Mouse (Mus musculus) forebrain, embryonic 11.5 days (tissue): Measurements from ENCODE around the gene Meis2. TPM values are rescaled to one million over a fixed set of nuclear protein-coding genes. Genes with fewer than 3 reads are reported as not detected.

ENCODE experiments used
- ATAC-seq: fragments of 200-750 bp; cut with Nextera tagmentation; replicated peaks from 2 replicates; pipeline ENCODE4 v1.8.0; 2017; ENCODE audit warnings: moderate TSS enrichment; ENCODE audit not compliant: low FRiP score
- DNase-seq: peaks from one replicate; pipeline ENCODE4 v3.0.0-alpha.2; 2017; ENCODE audit warnings: low spot score
- H3K27ac ChIP-seq: fragments of 300-500 bp; sonication (generic); 2 replicates; pipeline ENCODE4 v1.5.1; 2014; ENCODE audit warnings: low read depth, low read length
- H3K27me3 ChIP-seq: fragments of 300-500 bp; sonication (generic); 2 replicates; pipeline ENCODE4 v1.6.1; 2014; ENCODE audit warnings: mild to moderate bottlenecking, low read length, mixed read lengths; ENCODE audit not compliant: control insufficient read depth, insufficient read depth
- H3K36me3 ChIP-seq: fragments of 300-500 bp; sonication (generic); 2 replicates; pipeline ENCODE4 v1.6.1; 2014; ENCODE audit warnings: mild to moderate bottlenecking, low read length, moderate library complexity, mixed read lengths; ENCODE audit not compliant: control insufficient read depth, insufficient read depth
- H3K4me1 ChIP-seq: fragments of 300-500 bp; sonication (generic); replicated peaks from 2 replicates; pipeline ENCODE4 v1.6.1; 2014; ENCODE audit warnings: low read length, mixed read lengths; ENCODE audit not compliant: control insufficient read depth, insufficient read depth
- H3K4me2 ChIP-seq: fragments of 300-500 bp; sonication (generic); 2 replicates; pipeline ENCODE4 v1.6.1; 2014; ENCODE audit warnings: low read depth, mild to moderate bottlenecking, low read length, moderate library complexity, mixed read lengths; ENCODE audit not compliant: severe bottlenecking
- H3K4me3 ChIP-seq: fragments of 300-500 bp; sonication (generic); 2 replicates; pipeline ENCODE4 v1.5.1; 2014; ENCODE audit warnings: low read depth, low read length
- H3K9ac ChIP-seq: fragments of 300-500 bp; sonication (generic); 2 replicates; pipeline ENCODE4 v1.6.1; 2014; ENCODE audit warnings: low read length
- H3K9me3 ChIP-seq: fragments of 300-500 bp; sonication (generic); 2 replicates; pipeline ENCODE4 v1.6.1; 2016; ENCODE audit warnings: low read length, mixed read lengths; ENCODE audit not compliant: control insufficient read depth
- WGBS: fragments of 180-500 bp; shearing (Covaris S2); extraction: QIAGEN DNeasy Blood & Tissue Kit; methylation state at CpG from one replicate; pipeline ENCODE4 v1.1.7; 2014; 5-methylcytosine and 5-hydroxymethylcytosine counted together
- polyA plus RNA-seq: library from polyadenylated mRNA; unstranded; fragments of >200 nt; fragmentation: Nextera tagmentation; extraction: Ambion mirVana; gene quantifications from 2 replicates; pipeline ENCODE4 v1.2.1, GENCODE M21; 2014

The Meis2 gene
- polyA plus RNA-seq, 1 experiment from 2014 or later: 77.2 TPM

DNA sequence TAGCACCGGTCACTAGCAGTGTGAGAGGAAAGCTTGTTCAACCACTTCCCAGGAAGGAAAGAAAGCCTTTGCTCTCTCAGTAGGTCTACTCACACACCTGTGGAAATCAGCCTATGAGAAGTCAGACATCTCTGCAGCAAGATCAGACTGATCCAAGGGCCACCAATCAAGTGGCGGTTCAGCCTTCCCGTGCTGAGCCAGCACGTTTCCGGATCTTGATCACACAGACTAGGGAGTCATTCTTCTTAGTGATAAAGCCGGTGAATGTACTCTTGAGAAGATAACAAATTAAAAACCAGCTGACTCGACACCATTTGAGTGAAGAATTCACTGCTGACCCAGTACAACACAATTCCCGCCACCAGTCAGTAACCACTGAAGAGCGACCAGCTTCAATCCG, 50.1 kb downstream of the Meis2 start:
- Histone ChIP-seq H3K4me2 (no peak overlapping the region), H3K36me3 (no peaks in the 10 kb centered on the region), H3K4me1 (peaks cover 14% of the 10 kb centered on the region), H3K9me3 (no peaks in the 10 kb centered on the region), H3K9ac (no peak overlapping the region), H3K4me3 (no peak overlapping the region), H3K27me3 (no peaks in the 10 kb centered on the region), H3K27ac (no peak overlapping the region)
- WGBS: 76% methylated on average over 10 of the region's 10 CpGs
- DNase-seq: no peak
- ATAC-seq: no peak

DNA sequence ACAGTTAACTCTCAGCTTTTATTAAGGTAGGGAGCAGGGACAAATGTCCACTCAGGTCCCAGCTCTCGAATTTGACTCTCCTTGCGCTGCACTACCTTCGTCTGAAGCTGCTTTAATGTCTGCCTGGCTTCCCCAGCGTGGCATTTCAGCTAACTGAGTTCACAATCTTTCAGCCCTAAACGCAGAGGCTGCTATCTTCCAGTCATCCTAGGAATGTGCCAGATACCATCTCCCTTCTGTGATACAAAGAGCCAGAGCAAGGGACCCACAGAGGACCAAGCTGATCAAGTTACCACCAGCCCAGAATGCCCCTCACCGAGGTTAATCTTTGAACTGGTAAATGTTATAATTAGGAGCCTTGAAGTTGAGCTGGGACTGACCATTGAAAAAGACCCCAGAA, 55.2 kb downstream of the Meis2 start:
- Histone ChIP-seq H3K4me1 (peaks cover 14% of the 10 kb centered on the region), H3K4me3 (no peak overlapping the region), H3K36me3 (no peaks in the 10 kb centered on the region), H3K9me3 (no peaks in the 10 kb centered on the region), H3K9ac (no peak overlapping the region), H3K27me3 (no peaks in the 10 kb centered on the region), H3K27ac (no peak overlapping the region), H3K4me2 (no peak overlapping the region)
- 8% methylated on average over 6 of the region's 6 CpGs for WGBS
- ATAC-seq (no peak), DNase-seq (no peak)

DNA sequence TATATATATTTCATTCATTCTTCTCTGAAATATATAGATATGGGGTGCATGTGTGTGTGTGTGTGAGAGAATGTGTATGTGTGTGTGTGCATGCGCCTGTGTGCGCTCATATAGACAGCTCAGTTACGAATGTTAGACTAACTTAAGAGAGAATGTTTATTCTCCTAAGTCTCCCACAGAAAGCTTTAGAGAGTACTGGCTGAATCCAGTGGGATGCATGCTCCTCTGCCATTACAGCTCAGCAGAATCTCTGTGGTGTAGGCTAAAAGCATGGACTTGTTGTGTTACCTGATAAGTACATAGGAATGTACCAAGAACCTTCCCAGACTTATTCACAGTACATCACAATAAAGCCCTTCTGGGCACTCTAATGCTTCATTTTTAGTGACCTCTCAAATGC, 55.6 kb downstream of the Meis2 start:
- Histone ChIP-seq H3K4me1 (peaks cover 14% of the 10 kb centered on the region), H3K27me3 (no peaks in the 10 kb centered on the region), H3K27ac (no peak overlapping the region), H3K4me2 (no peak overlapping the region), H3K9ac (no peak overlapping the region), H3K36me3 (no peaks in the 10 kb centered on the region), H3K9me3 (no peaks in the 10 kb centered on the region), H3K4me3 (no peak overlapping the region)
- 62% methylated on average over 3 of the region's 3 CpGs for WGBS
- ATAC-seq (no peak), DNase-seq (no peak)

DNA sequence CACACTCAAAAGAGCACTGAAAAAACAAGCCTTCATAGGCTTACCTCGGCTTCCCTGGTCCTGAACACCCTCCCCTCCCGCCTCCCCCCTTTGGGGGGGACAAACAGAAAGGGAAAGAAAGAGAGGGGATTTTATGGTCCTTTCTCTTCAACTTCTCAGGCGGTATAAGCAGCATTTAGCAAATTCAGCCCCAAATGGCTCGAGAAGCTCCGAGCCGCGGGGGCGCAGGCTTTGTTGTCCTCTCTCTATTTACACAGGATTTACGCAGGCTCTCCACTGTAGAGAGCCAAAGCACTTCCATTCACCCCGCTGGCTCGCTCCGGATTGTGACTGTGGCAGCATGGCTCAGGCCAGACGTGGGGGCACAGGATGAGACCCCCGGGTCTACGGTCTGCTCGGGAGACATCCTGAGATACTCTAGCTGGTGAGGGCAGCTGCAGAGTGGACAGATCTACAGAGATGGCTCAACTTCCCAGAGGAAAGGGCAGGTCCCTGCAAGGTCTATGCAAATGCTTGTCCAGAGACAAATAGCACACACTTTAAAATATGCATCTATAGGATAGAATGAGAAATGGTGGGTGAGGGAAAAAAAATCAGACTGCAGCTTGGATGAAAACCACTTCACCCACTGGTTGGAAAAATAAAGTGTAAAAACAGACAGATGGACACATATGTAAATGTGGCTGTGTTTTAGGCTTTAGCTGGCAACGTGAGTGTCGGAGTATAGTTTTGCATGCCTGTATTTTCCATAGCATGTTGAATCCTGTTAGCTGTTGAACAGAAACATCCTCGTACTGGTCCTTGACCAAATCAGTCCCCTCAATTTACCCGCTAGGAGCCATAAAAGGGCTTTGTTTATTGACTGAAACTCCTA, 56.3 kb downstream of the Meis2 start:
- H3K36me3 ChIP-seq: no peaks in the 10 kb centered on the region
- peak overlapping the region; percentile 42 for H3K4me2 ChIP-seq
- peak; percentile 81 for DNase-seq
- WGBS: 3% methylated on average over 20 of the region's 20 CpGs
- H3K27ac ChIP-seq: peak overlapping the region; percentile 77
- H3K4me3 ChIP-seq: peak overlapping the region; percentile 3; the same call in 1 of the 2 replicates
- peak overlapping the region; percentile 45 for H3K9ac ChIP-seq
- no peaks in the 10 kb centered on the region for H3K27me3 ChIP-seq
- H3K4me1 ChIP-seq: peaks cover 14% of the 10 kb centered on the region
- ATAC-seq: peak; percentile 90
- no peaks in the 10 kb centered on the region for H3K9me3 ChIP-seq

DNA sequence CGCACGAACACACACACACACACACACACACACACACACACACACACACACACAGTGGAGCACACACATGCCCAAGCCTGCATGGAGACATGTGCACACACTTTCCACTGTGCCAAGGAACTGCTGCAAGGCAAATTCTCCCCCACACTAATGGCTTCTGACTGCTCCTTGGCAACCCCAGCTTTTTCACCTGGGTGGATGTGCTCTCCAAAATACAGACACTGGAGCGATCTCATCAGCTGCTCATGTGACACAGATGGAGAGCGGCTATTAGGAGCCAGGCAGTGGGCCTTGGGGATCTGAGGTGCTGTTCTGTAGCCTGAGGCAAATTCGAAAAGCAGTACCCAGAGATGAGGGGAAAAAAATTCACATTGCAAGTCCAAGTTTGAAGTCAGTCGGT, 63.3 kb downstream of the Meis2 start:
- DNase-seq (no peak), ATAC-seq (peak; percentile 29; the same call in 1 of the 2 replicates)
- no peak overlapping the region for H3K9ac ChIP-seq
- H3K4me1 ChIP-seq: peaks cover 22% of the 10 kb centered on the region
- H3K4me3 ChIP-seq: no peak overlapping the region
- no peak overlapping the region for H3K27ac ChIP-seq
- 78% methylated on average over 6 of the region's 6 CpGs for whole genome bisulfite sequencing
- H3K27me3 ChIP-seq: no peaks in the 10 kb centered on the region
- no peaks in the 10 kb centered on the region for H3K9me3 ChIP-seq
- H3K36me3 ChIP-seq: no peaks in the 10 kb centered on the region
- H3K4me2 ChIP-seq: no peak overlapping the region

DNA sequence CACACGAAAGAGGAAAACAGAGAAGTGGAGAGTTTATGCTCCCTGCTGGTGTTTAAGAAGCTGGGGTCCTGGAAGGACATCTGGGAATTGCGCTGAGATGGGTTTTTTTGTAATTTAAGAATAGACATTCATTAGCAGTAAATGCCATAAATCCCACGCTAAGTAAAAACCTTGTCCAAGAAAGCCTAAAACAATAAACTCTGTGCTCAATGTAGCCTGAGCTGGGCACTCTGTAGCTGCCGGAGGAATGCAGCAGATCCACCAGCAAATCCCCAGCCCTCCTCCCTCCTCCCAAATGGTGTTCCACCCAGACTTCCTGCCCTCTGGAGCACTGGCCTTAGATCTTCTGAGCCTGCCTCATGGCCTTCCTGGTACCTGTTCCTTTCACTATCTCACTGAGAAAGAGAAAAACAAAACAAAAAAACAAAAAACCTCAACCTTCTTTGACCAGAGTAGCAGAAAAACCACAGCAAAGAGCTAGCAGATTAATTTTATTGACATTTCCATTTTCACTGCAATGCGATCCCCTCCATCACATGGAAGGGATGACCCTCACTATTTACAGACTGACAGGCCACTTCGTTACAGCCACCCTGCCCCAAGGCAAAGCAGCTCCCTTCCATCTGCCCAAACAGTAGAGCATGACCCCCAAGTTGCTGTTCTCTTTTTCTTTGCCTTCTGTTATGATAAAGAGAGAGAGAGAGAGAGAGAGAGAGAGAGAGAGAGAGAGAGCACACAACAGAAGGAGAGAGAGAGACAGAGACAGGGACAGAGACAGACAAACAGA, 64.1 kb downstream of the Meis2 start:
- no peaks in the 10 kb centered on the region for H3K9me3 ChIP-seq
- H3K4me1 ChIP-seq: peaks cover 22% of the 10 kb centered on the region
- DNase-seq: no peak
- no peaks in the 10 kb centered on the region for H3K36me3 ChIP-seq
- H3K4me3 ChIP-seq: no peak overlapping the region
- no peak overlapping the region for H3K27ac ChIP-seq
- H3K9ac ChIP-seq: no peak overlapping the region
- whole genome bisulfite sequencing: 21% methylated on average over 6 of the region's 6 CpGs
- no peak for ATAC-seq
- no peaks in the 10 kb centered on the region for H3K27me3 ChIP-seq
- no peak overlapping the region for H3K4me2 ChIP-seq

DNA sequence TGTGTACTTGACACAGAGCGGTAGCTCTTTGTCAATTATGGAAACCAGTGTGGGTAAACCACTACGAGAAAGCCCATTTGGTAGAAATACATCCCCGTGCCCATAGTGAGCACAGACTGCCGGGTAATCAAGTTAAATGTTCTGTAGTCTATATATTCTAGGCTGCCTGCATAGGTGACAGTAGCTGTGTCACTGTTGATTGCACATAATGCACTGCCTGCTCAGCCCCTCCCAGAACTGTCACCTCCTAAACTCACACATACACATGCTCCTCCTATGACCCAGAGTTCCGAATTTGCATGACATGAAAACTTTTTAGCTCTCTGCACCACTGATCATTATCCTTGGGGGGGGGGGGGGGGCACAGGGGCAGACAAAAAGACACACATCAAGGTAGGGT, 65.1 kb downstream of the Meis2 start:
- 50% methylated on average over 5 of the region's 5 CpGs for WGBS
- Histone ChIP-seq H3K27me3 (no peaks in the 10 kb centered on the region), H3K9ac (no peak overlapping the region), H3K4me3 (no peak overlapping the region), H3K4me2 (no peak overlapping the region), H3K27ac (no peak overlapping the region), H3K36me3 (no peaks in the 10 kb centered on the region), H3K4me1 (peaks cover 22% of the 10 kb centered on the region), H3K9me3 (no peaks in the 10 kb centered on the region)
- ATAC-seq (no peak), DNase-seq (no peak)

DNA sequence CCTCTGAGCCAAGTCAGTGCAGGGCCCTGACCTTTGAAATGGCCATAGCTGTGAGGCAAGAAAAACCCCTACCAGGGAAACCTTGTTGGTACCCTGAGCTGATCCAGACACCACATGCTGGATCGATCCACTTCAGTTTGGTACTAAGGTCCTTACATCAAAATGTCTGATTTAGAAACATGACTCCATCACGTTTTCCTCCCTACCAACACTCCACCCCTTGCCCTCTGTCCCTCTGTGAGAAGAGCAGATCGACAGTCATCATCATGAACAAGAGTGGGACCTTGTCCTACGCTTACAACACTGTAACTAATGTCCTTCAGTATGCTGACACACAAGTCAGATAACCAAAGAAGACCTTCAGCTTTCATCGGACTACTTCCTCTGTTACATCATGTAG, 66.8 kb downstream of the Meis2 start:
- no peak overlapping the region for H3K4me3 ChIP-seq
- DNase-seq (no peak), ATAC-seq (no peak)
- peaks cover 22% of the 10 kb centered on the region for H3K4me1 ChIP-seq
- no peaks in the 10 kb centered on the region for H3K9me3 ChIP-seq
- H3K27ac ChIP-seq: no peak overlapping the region
- no peaks in the 10 kb centered on the region for H3K27me3 ChIP-seq
- WGBS: 57% methylated on average over 5 of the region's 5 CpGs
- H3K9ac ChIP-seq: no peak overlapping the region
- no peaks in the 10 kb centered on the region for H3K36me3 ChIP-seq
- no peak overlapping the region for H3K4me2 ChIP-seq
